Mouse (Mus musculus) adrenal gland, postnatal 14 days (tissue): ENCODE data around the gene Gtf2ird2. TPM values are rescaled to one million over a fixed set of nuclear protein-coding genes. Genes with fewer than 3 reads are reported as not detected.
A peak's percentile ranks its signal among the peaks of the same experiment; 100 is the strongest.

Experiments used
- DNase-seq: peaks from one replicate; pipeline ENCODE4 v3.0.0; 2021; ENCODE audit warnings: mixed read lengths
- total RNA-seq: library from RNA; stranded (reverse); gene quantifications from 2 replicates; pipeline ENCODE4 v1.2.3, GENCODE M21; 2021

Gtf2ird2 gene
- total RNA-seq, 1 experiment from 2014 or later, result 8.8 TPM

- peak; percentile 73 for DNase-seq
These were observed 51.3 kb downstream of the Gtf2ird2 start for GRCm38 (mm10) chr5:134235111-134235510.

- no peak for DNase-seq
These were observed 52.4 kb downstream of the Gtf2ird2 start for GRCm38 (mm10) chr5:134236241-134236640.

DNA sequence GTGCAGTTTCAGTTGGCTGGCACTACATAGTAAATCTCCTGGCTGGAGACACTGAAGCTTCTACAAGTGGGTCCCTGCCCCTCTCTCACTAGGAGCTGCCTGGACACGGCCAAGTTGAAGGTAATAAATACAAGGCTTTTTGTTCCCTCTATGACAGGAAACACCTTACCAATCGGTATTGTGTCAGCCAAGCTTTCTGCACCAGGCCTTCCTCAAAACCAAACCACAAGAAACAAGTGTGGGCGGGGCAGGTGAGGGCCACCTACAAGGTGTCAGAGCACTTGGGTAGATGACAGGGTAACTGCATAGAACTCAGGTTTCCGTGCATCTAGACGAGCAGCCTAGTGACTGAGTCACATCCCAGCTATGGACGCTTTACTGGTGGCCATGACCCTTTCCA is 53.0 kb downstream of the Gtf2ird2 start:
- DNase-seq, result peak; percentile 22

DNA sequence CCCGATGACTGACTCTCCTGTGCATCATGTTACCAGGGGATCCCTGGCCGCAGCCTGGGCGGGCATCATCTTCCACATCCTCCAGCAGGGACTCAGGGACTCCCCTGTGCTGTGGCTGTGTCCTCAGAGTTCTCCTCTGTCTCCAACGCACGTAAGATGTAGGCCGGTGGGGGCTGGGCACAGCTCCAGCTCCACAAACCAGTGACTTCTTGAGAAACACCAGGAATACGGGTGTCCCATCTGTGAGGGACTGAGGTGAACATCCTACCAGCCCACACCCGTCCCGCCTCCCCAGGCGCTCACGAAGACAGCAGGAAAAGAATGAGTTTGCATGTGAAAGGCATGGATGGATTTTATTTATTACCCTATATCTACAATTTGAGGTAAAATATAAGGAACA is 53.7 kb downstream of the Gtf2ird2 start:
- no peak for DNase-seq

DNA sequence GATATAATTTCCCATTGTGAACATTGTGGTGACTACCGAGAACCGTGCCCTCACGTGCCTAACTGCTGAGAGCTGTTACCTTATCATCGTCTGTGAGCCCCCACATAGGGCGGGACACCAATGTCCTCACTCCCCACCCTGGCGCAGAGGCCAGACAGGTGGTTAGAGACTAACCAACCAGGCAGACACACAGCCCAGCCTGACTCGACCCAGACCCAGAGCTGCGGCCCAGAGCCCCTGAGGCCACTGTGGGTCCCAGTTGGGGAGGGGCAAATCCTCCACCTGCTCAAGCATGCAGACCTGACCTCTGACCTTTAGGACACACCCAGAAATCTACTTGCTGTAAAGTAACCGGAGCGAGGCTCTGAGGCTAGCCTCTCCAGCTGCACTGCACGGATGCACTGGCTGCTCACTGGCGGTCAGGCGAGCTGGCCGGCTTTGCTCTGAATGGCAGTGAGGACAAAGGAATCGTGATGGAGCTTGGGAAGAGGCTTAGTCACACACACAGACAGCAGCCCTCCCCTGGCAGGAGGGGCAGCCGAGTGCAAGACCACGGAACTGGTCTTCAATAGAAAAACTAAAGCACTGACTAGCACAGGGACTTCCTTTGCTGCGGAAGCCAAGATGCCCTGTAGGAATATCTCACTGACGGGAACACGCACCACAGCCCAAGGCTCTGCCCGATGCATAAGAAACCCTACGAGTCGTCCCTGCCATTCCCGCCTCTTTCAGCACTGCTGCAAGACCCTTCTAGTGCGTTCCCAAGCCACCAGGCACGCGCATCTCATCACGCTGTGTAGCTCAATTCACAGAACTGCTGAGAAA is 54.3 kb downstream of the Gtf2ird2 start:
- DNase-seq, result no peak

DNA sequence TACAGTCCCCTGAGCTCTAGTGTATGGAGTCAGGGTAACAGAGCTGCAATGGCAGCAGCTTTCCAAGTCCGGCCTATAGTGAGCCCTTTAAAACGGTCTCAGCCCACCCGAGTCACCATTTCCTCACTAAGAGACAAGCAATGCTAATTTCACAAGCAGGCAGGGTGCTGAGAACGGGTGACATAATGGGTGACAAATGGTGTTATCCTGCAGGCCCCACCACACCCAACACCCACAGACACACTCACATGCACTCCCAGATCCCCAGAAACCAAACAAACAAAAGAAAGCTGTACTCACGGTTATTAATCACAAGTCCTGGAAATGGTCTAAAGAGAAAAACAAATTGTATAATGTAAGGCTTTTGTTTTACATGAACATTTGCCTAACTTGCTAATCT is 58.0 kb downstream of the Gtf2ird2 start:
- no peak for DNase-seq

DNA sequence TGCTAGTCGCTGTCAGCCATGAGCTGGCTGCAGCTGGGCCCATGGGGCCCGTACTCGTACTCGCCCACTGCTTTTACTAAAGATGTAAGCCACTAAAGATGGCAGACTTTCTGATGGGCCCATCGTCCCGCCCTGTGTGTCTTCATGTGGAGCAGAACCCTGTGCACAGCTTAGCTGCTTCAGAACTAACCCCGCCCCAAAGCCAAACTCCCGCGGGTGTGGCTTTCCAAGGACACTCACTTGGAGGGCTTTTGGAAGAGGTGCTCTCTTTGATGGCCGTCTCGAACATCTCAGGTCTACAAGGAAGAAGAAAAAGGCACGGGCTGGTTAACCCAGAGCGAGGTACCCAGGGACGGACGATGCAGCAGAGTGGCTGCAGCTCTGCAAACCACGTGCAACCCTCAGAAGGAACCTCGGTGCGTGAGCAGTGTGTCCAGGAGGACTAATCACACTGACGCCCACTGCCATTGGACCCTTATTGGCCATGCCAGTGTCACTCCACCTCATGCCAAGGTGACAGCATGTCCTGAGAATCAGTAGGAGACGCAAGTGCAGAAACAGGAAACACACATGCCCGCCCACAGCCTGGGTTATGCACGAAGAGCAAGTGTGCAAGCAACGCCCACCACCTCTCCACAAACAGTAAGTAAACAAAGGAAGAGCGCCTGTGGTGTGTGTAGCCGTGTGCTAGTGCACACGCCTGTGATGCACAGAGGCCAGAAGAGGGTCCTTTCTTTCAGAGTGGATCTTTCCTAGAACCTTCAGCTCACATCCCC is 60.0 kb downstream of the Gtf2ird2 start:
- DNase-seq, result no peak

DNA sequence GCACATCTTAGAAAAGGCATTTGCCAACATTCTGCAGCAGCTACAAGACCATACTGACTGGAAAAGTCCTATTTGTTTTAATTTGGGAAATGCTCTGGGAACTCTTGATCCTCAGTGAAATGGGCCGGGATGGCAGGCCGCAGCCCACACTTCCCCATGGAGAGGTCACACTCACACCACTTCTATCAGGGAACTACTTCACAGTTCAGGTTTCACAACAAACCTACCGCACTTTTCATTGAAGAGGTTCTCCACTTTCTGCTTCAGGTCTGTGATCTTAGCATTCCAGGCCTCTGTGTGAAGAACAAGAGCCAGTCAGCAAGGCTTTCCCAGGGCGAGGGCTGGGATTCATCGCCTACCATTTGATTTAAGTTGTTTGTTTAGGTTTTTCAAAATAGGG is 61.1 kb downstream of the Gtf2ird2 start:
- no peak for DNase-seq

- DNase-seq, result peak; percentile 71
These were observed 62.3 kb downstream of the Gtf2ird2 start for GRCm38 (mm10) chr5:134246146-134246545.

GRCm38 (mm10) chr5:134248608-134249244 is 64.9 kb downstream of the Gtf2ird2 start:
- DNase-seq, result no peak

DNA sequence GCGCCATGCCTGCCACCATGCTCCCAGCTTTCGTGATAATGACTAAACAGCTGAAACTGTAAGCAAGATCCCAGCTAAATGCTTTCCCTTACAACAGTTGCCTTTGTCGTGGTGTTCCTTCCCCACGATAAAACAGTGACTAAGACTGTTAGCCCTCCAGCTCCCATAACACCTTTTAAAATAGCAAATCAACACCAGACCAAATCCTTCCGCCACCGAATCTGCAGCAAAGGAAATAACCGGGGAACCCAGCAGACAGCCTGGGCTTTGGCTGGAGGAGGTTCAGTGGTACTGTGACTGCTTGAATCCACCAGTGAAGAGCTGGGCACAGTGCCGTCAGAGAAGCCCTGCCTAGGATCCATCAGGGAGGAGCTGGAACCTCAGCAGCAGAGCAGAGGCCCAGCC is 65.4 kb downstream of the Gtf2ird2 start:
- no peak for DNase-seq

DNA sequence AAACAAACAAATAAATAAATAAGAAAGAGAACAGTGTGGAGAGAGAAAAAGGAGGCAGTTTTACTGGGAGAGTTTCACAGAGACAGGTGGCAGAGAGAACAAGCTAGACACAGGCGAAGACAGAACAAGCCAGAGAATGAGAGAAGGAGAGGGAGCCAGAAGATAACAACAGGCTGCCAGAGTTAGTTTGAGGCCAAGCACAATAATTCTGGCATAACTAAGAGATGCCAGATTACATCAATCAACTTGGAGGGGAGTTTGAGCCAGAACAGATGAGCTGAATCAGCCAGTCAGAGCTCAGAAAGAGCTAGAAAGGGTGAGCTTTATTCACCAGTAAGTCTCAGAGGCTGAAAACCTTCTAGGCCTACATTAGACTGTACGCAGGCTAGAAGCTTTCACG is 66.8 kb downstream of the Gtf2ird2 start:
- no peak for DNase-seq

- no peak for DNase-seq
These were observed 67.3 kb downstream of the Gtf2ird2 start for GRCm38 (mm10) chr5:134251083-134251482.

- no peak for DNase-seq
These were observed 70.0 kb downstream of the Gtf2ird2 start for GRCm38 (mm10) chr5:134253806-134254205.

GRCm38 (mm10) chr5:134255294-134255693 is 71.5 kb downstream of the Gtf2ird2 start:
- no peak for DNase-seq

DNA sequence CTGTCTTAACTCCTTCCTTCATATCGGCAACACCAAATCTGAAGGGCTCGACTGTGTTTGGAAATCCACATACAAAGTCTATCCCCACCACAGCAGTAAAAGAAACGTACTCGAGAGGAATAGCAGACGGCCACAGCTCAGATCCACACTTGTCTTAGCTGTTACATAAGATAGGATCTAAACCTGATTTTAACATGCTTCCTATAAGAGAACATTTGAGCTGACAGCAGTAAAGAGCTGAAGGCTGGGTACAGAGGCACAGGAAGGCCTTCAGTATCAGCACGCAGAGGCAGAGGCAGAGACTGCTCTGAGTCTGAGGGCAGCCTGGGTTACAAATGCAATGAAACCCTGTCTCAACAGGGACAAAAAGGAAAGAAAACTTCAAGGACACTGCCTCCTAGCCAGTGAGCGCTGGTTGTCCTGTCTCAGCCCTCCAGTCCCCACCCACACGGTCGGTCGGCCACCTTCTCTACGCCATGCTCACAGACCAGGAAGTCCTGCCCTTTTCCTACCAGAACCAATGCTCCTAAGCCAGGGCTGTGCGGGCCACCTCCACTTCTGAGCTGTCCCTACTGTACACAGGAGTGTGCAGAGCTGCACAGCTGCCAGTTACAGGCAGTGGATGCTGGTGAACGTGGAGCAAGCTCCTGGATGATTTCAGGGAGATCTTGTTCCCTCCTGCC is 73.7 kb downstream of the Gtf2ird2 start:
- DNase-seq, result no peak

GRCm38 (mm10) chr5:134258395-134258794 is 74.6 kb downstream of the Gtf2ird2 start:
- no peak for DNase-seq

DNA sequence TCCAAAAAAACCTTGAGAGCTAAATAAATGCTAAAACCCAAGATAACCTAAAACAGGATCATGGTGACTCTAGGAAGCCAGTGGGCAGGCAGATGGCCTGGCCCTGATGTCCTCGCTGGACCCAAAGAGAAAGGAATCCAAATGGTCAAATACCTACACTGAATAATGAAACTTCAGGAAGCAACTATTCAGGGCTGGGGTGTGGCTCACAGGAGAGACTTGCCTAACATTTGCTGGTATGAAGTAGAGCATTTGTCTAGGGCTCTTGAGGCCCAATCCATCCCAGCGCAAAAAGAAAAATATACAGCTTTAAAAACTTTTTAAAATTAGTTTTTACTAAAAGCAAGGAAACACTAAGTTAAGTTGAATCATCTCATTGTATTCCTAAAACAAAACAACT is 75.1 kb downstream of the Gtf2ird2 start:
- DNase-seq, result no peak

DNA sequence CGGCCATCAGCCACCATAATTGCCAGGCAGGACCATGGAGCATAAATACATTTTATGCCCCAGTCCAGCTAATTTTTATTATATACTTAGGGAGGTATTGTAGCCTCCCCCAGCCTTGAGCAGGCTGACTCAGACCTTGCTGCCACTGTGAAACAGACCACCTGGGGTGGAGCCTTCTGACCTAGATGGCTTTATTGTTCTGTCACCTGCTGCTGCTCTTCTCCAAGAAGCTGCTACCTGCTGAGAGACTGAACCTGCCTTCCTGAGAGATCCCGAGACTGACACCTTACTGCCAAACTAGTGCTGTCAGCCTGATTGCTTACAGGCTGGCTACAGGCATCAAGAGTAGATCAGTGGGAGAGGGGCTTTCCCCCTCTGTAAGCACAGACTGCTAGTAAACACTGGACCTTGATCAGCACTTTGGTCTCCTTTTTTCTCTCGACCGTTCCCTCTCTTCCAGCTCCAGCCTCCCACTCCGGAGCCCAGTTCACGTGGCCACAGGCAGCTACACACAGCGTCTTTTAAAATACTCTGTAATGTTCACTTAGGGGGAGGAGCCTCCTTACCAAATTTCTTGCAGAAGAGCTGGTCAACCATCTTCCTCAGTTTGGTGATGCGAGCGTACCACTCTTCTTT is 76.3 kb downstream of the Gtf2ird2 start:
- DNase-seq, result no peak

DNA sequence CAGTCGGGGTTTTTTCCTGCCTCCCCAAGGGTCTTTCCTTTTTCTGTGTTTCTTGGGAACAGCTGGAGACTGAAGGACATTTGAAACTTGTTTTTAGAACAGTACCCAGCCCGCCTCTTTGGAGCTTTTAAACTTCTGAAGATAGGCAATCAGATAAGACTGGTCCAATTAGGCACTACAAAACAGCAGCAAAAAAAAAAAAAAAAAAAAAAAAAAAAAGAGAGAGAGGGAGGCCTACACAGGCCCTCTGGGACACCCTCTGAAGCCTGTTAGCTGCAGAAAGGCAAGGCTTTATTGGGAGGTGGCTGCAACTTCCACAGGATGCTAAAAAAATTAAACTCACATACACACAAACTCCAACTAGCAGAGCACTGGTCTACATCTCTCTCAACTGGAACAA is 82.1 kb downstream of the Gtf2ird2 start:
- DNase-seq, result no peak

GRCm38 (mm10) chr5:134266404-134266803 is 82.6 kb downstream of the Gtf2ird2 start:
- peak; percentile 46 for DNase-seq

- no peak for DNase-seq
These were observed 84.9 kb downstream of the Gtf2ird2 start for GRCm38 (mm10) chr5:134268751-134269150.
